Mouse (Mus musculus) lung, embryonic 16.5 days (tissue): Measurements from ENCODE around the gene Sumf1. TPM values are rescaled to one million over a fixed set of nuclear protein-coding genes. Genes with fewer than 3 reads are reported as not detected.

Experiments used
- ATAC-seq: fragments of 200-750 bp; cut with Nextera tagmentation; 2 replicates; pipeline ENCODE4 v1.8.0; 2017; ENCODE audit warnings: low read depth, mild to moderate bottlenecking, moderate library complexity
- H3K27ac ChIP-seq: fragments of 300-500 bp; sonication (generic); 2 replicates; pipeline ENCODE4 v1.5.1; 2014; ENCODE audit warnings: mild to moderate bottlenecking, control low read depth, low read length
- H3K27me3 ChIP-seq: fragments of 300-500 bp; sonication (generic); 2 replicates; pipeline ENCODE4 v1.6.1; 2014; ENCODE audit warnings: low read depth, low read length, mixed read lengths; ENCODE audit not compliant: control insufficient read depth, insufficient read depth
- H3K36me3 ChIP-seq: fragments of 300-500 bp; sonication (generic); 2 replicates; pipeline ENCODE4 v1.6.1; 2014; ENCODE audit warnings: low read length; ENCODE audit not compliant: control insufficient read depth, insufficient read depth
- H3K4me1 ChIP-seq: fragments of 300-500 bp; sonication (generic); replicated peaks from 2 replicates; pipeline ENCODE4 v1.6.1; 2014; ENCODE audit warnings: low read length, mixed read lengths; ENCODE audit not compliant: control insufficient read depth, insufficient read depth
- H3K4me2 ChIP-seq: fragments of 300-500 bp; sonication (generic); 2 replicates; pipeline ENCODE4 v1.6.1; 2014; ENCODE audit warnings: low read depth, low read length, control low read depth
- H3K4me3 ChIP-seq: fragments of 300-500 bp; sonication (generic); 2 replicates; pipeline ENCODE4 v1.5.1; 2014; ENCODE audit warnings: mild to moderate bottlenecking, low read length, control low read depth
- H3K9ac ChIP-seq: fragments of 300-500 bp; sonication (generic); 2 replicates; pipeline ENCODE4 v1.6.1; 2014; ENCODE audit warnings: low read length, control low read depth
- H3K9me3 ChIP-seq: fragments of 300-500 bp; sonication (generic); 2 replicates; pipeline ENCODE4 v1.6.1; 2016; ENCODE audit warnings: low read length; ENCODE audit not compliant: control insufficient read depth
- WGBS: fragments of 180-500 bp; shearing (Covaris S2); extraction: QIAGEN DNeasy Blood & Tissue Kit; methylation state at CpG from one replicate; pipeline ENCODE4 v1.1.7; 2014; 5-methylcytosine and 5-hydroxymethylcytosine counted together
- polyA plus RNA-seq: library from polyadenylated mRNA; unstranded; fragments of >200 nt; fragmentation: Nextera tagmentation; extraction: Ambion mirVana; gene quantifications from 2 replicates; pipeline ENCODE4 v1.2.1, GENCODE M21; 2015

The Sumf1 gene
- polyA plus RNA-seq, 1 experiment from 2014 or later = 26.7 TPM

GRCm38 (mm10) chr6:108212881-108213295 lies 27.5 kb upstream of the Sumf1 start, which contains the start of gene Itpr1:
Itpr1 (plus strand) TSS chr6:108213096.
- Histone ChIP-seq H3K9me3 (no peaks in the 10 kb centered on the region), H3K27ac (peak within 1 kb of the TSS; percentile 72), H3K4me2 (peak within 1 kb of the TSS; percentile 70), H3K9ac (peak within 1 kb of the TSS; percentile 77), H3K4me1 (peaks cover 23% of the 10 kb centered on the region), H3K27me3 (no peaks in the 10 kb centered on the region), H3K4me3 (peak within 1 kb of the TSS; percentile 82), H3K36me3 (no peaks in the 10 kb centered on the region)
- under 1% methylated on average over 23 of the region's 27 CpGs for WGBS
- peak; percentile 99 for ATAC-seq

- Histone ChIP-seq H3K36me3 (no peaks in the 10 kb centered on the region), H3K27ac (peak overlapping the region; percentile 53), H3K9ac (peak overlapping the region; percentile 74), H3K4me2 (peak overlapping the region; percentile 70), H3K4me1 (peaks cover 23% of the 10 kb centered on the region), H3K9me3 (no peaks in the 10 kb centered on the region), H3K27me3 (no peaks in the 10 kb centered on the region), H3K4me3 (peak overlapping the region; percentile 82)
- WGBS = 3% methylated on average over 36 of the region's 36 CpGs
- peak; percentile 51 for ATAC-seq
These were observed 26.8 kb upstream of the Sumf1 start for GRCm38 (mm10) chr6:108211896-108212880.

- no peak overlapping the region for H3K4me2 ChIP-seq
- peaks cover 8% of the 10 kb centered on the region for H3K4me1 ChIP-seq
- H3K9me3 ChIP-seq = no peaks in the 10 kb centered on the region
- 83% methylated on average over 5 of the region's 5 CpGs for WGBS
- no peak overlapping the region for H3K27ac ChIP-seq
- H3K4me3 ChIP-seq = no peak overlapping the region
- H3K36me3 ChIP-seq = no peaks in the 10 kb centered on the region
- H3K9ac ChIP-seq = no peak overlapping the region
- ATAC-seq = no peak
- no peaks in the 10 kb centered on the region for H3K27me3 ChIP-seq
These were observed 21.7 kb upstream of the Sumf1 start for GRCm38 (mm10) chr6:108206914-108207566.

- no peak for ATAC-seq
- Histone ChIP-seq H3K9me3 (no peaks in the 10 kb centered on the region), H3K4me2 (no peak overlapping the region), H3K9ac (no peak overlapping the region), H3K36me3 (no peaks in the 10 kb centered on the region), H3K4me1 (no peaks in the 10 kb centered on the region; the same call in 1 of the 2 replicates), H3K27me3 (no peaks in the 10 kb centered on the region), H3K27ac (no peak overlapping the region), H3K4me3 (no peak overlapping the region)
- WGBS = 79% methylated on average over 4 of the region's 4 CpGs
These were observed 20.8 kb upstream of the Sumf1 start for GRCm38 (mm10) chr6:108206145-108206544.

DNA sequence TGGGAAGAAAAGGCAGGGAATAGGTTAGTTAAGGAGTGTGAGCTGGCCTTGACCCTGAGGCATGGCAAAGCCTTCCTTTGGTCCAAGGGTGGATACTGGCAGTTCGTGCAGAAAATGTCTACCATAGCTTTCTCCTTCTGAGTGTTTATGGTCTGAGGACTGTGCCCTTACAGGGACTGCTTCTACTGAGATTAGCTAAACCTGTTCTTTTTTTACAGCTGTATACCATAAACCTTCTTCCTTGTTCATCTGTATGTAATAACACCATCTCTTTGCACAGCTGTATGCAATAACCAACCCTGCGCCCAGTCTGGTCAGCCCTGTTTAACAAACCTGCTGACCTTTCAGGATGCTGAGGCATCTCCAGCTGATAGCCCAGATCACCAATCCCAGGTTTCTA lies 18.9 kb upstream of the Sumf1 start:
- H3K27ac ChIP-seq = no peak overlapping the region
- H3K9me3 ChIP-seq = no peaks in the 10 kb centered on the region
- H3K9ac ChIP-seq = no peak overlapping the region
- no peaks in the 10 kb centered on the region for H3K36me3 ChIP-seq
- no peak overlapping the region for H3K4me2 ChIP-seq
- no peaks in the 10 kb centered on the region for H3K27me3 ChIP-seq
- no peak for ATAC-seq
- H3K4me1 ChIP-seq = no peaks in the 10 kb centered on the region
- no peak overlapping the region for H3K4me3 ChIP-seq
- WGBS = 84% methylated on average over 2 of the region's 2 CpGs

GRCm38 (mm10) chr6:108198286-108198685 lies 12.9 kb upstream of the Sumf1 start:
- no peak overlapping the region for H3K9ac ChIP-seq
- no peaks in the 10 kb centered on the region for H3K4me1 ChIP-seq
- H3K36me3 ChIP-seq = no peaks in the 10 kb centered on the region
- no peak overlapping the region for H3K27ac ChIP-seq
- H3K4me3 ChIP-seq = no peak overlapping the region
- no peaks in the 10 kb centered on the region for H3K9me3 ChIP-seq
- no peak overlapping the region for H3K4me2 ChIP-seq
- 82% methylated on average over 7 of the region's 7 CpGs for WGBS
- no peak for ATAC-seq
- H3K27me3 ChIP-seq = no peaks in the 10 kb centered on the region

- no peaks in the 10 kb centered on the region for H3K9me3 ChIP-seq
- no peak overlapping the region for H3K4me2 ChIP-seq
- H3K9ac ChIP-seq = no peak overlapping the region
- H3K27me3 ChIP-seq = no peaks in the 10 kb centered on the region
- no peaks in the 10 kb centered on the region for H3K4me1 ChIP-seq
- WGBS = 63% methylated on average over 4 of the region's 4 CpGs
- ATAC-seq = no peak
- no peaks in the 10 kb centered on the region for H3K36me3 ChIP-seq
- no peak overlapping the region for H3K4me3 ChIP-seq
- no peak overlapping the region for H3K27ac ChIP-seq
These were observed 11.7 kb upstream of the Sumf1 start for GRCm38 (mm10) chr6:108197117-108197516.

GRCm38 (mm10) chr6:108196665-108197064 lies 11.3 kb upstream of the Sumf1 start:
- Histone ChIP-seq H3K4me3 (no peak overlapping the region), H3K9ac (no peak overlapping the region), H3K9me3 (no peaks in the 10 kb centered on the region), H3K36me3 (no peaks in the 10 kb centered on the region), H3K4me1 (no peaks in the 10 kb centered on the region), H3K27ac (no peak overlapping the region), H3K4me2 (no peak overlapping the region), H3K27me3 (no peaks in the 10 kb centered on the region)
- WGBS = 79% methylated on average over 7 of the region's 7 CpGs
- ATAC-seq = no peak

- Histone ChIP-seq H3K27ac (no peak overlapping the region), H3K27me3 (no peaks in the 10 kb centered on the region; the same call in 1 of the 2 replicates), H3K4me2 (no peak overlapping the region), H3K9me3 (no peaks in the 10 kb centered on the region), H3K4me1 (no peaks in the 10 kb centered on the region), H3K9ac (no peak overlapping the region), H3K36me3 (no peaks in the 10 kb centered on the region), H3K4me3 (no peak overlapping the region)
- ATAC-seq = no peak
- WGBS = 74% methylated on average over 4 of the region's 4 CpGs
These were observed 7.2 kb upstream of the Sumf1 start for GRCm38 (mm10) chr6:108192632-108193031.
